Mouse (Mus musculus) heart, embryonic 11.5 days (tissue): Measurements from ENCODE around the gene Zcwpw1. TPM values are rescaled to one million over a fixed set of nuclear protein-coding genes. Genes with fewer than 3 reads are reported as not detected.
A peak's percentile ranks its signal among the peaks of the same experiment; 100 is the strongest.

Experiments used
- ATAC-seq: fragments of 200-750 bp; cut with Nextera tagmentation; replicated peaks from 2 replicates; pipeline ENCODE4 v1.8.0; 2017; ENCODE audit warnings: moderate library complexity; ENCODE audit not compliant: insufficient number of reproducible peaks, low FRiP score, low TSS enrichment
- H3K27ac ChIP-seq: fragments of 300-500 bp; sonication (generic); 2 replicates; pipeline ENCODE4 v1.5.1; 2014; ENCODE audit warnings: mild to moderate bottlenecking, low read depth, low read length
- H3K27me3 ChIP-seq: fragments of 300-500 bp; sonication (generic); 2 replicates; pipeline ENCODE4 v1.6.1; 2014; ENCODE audit warnings: mild to moderate bottlenecking, low read length, mixed read lengths; ENCODE audit not compliant: control insufficient read depth, insufficient read depth
- H3K36me3 ChIP-seq: fragments of 300-500 bp; sonication (generic); 2 replicates; pipeline ENCODE4 v1.6.1; 2014; ENCODE audit warnings: mild to moderate bottlenecking, low read length, moderate library complexity, mixed read lengths; ENCODE audit not compliant: control insufficient read depth, insufficient read depth
- H3K4me1 ChIP-seq: fragments of 300-500 bp; sonication (generic); 2 replicates; pipeline ENCODE4 v1.6.1; 2014; ENCODE audit warnings: low read length; ENCODE audit not compliant: control insufficient read depth, insufficient read depth
- H3K4me2 ChIP-seq: fragments of 300-500 bp; sonication (generic); 2 replicates; pipeline ENCODE4 v1.6.1; 2014; ENCODE audit warnings: mild to moderate bottlenecking, moderate library complexity
- H3K4me3 ChIP-seq: fragments of 300-500 bp; sonication (generic); 2 replicates; pipeline ENCODE4 v1.5.1; 2014; ENCODE audit warnings: low read depth, low read length
- H3K9ac ChIP-seq: fragments of 300-500 bp; sonication (generic); 2 replicates; pipeline ENCODE4 v1.6.1; 2014; ENCODE audit warnings: mild to moderate bottlenecking, low read depth, low read length, moderate library complexity
- H3K9me3 ChIP-seq: fragments of 300-500 bp; sonication (generic); replicated peaks from 2 replicates; pipeline ENCODE4 v1.6.1; 2016; ENCODE audit warnings: low read length; ENCODE audit not compliant: control insufficient read depth
- WGBS: fragments of 180-500 bp; shearing (Covaris S2); extraction: QIAGEN DNeasy Blood & Tissue Kit; methylation state at CpG from one replicate; pipeline ENCODE4 v1.1.7; 2014; ENCODE audit not compliant: insufficient replicate concordance; 5-methylcytosine and 5-hydroxymethylcytosine counted together
- polyA plus RNA-seq: library from polyadenylated mRNA; unstranded; fragments of >200 nt; fragmentation: Nextera tagmentation; extraction: Ambion mirVana; gene quantifications from 2 replicates; pipeline ENCODE4 v1.2.1, GENCODE M21; 2014

Zcwpw1 gene
- polyA plus RNA-seq, 1 experiment from 2014 or later = 13.7 TPM

DNA sequence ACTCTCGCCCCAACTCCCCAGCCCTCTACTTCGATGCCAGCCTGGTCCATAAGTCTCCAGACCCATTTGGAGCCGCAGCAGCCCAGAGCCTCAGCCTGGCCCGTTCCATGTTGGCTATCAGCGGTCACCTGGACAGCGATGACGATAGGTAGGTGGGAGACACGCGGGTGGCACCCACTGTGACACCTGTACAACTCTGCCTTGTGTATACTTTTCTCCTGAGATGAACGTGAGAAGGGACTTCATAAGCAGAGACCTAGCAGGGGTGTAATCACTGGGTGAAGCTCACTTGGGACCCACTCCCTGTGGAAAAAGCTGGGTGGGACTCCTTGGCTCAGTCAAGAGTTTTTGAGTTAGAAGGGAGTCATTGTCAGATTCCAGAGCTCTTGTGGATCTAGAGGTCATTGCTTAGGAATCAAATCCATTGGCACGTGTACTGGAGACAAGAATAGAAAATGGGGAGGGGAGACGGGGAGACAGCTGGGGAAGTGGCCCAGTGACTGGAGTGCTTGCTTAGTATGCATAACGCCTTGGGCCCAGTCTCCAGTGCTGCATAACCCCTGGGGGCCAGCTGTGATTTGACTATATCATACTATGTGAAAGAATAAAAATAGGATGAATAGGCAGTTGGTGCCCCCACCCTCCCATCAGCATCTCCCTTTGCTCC, 36.2 kb upstream of the Zcwpw1 start:
- H3K4me3 ChIP-seq = no peak overlapping the region
- no peak for ATAC-seq
- no peak overlapping the region for H3K4me2 ChIP-seq
- H3K9ac ChIP-seq = 0 out of 2 replicates have a peak overlapping the region, but pooled peaks have one; percentile 24
- 81% methylated on average over 13 of the region's 13 CpGs for WGBS
- peak overlapping the region; percentile 79 for H3K27ac ChIP-seq
- peaks cover 55% of the 10 kb centered on the region for H3K4me1 ChIP-seq
- peaks cover 22% of the 10 kb centered on the region for H3K36me3 ChIP-seq
- H3K9me3 ChIP-seq = no peaks in the 10 kb centered on the region
- no peaks in the 10 kb centered on the region for H3K27me3 ChIP-seq

DNA sequence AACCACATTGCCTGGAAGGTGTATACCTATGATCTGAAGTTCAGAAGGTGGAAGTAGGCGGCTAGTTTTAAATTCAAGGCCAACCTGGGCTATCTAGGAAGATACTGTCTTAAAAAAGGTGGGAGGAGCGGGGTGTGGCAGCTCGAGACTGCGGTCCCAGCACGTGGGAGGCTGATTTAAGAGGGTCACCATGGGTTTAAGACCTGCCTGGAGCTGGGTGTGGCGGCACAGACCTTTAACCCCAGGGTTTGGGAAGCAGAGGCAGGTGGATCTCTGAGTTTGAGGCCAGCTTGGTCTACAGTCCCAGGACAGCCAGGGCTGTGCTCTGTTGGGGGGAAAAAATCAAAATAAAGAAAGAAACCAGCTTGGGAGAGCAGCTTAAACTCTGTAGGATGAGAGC, 35.6 kb upstream of the Zcwpw1 start:
- Histone ChIP-seq H3K9me3 (no peaks in the 10 kb centered on the region), H3K4me3 (no peak overlapping the region), H3K27me3 (no peaks in the 10 kb centered on the region), H3K4me2 (no peak overlapping the region), H3K27ac (no peak overlapping the region), H3K36me3 (peaks cover 22% of the 10 kb centered on the region), H3K9ac (no peak overlapping the region), H3K4me1 (peaks cover 60% of the 10 kb centered on the region)
- WGBS = 88% methylated on average over 6 of the region's 6 CpGs
- no peak for ATAC-seq

DNA sequence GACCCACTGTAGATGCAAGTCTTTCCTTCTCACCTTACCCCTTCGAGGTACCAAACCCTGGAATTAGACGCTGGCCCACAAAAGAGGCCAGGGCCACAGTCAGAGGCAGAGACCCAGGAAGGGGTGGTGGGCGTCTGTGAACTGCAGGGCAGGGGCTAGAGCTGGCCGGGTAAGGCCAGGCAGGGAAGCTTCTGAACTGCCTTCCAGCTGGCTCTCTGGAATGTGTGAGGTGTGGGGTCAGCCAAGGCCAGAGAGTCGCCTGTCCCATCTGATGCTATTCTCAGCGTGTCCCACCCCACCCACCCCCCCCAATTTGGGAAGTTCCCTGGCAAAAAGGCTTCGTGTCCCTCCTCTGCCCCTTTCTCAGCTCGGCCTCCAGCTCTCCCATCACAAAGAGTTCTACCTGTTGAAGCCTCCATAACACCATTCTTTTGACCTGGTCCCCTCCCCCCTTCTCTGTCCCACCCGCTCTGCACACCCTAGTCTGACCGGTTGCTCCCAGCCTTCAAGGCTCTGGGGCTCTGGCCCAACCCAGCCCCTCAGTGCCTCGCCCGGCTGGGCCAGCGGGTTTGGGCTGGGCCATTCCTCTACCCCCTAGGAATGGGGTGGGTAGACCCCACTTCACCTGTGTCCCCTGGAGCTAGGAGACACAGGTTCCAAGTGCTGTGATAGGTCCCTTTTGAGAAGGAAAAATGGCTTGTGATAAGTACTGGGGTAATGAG, 34.3 kb upstream of the Zcwpw1 start:
- H3K4me3 ChIP-seq = 0 out of 2 replicates have a peak overlapping the region, but pooled peaks have one; percentile 2
- peak overlapping the region; percentile 27 for H3K4me2 ChIP-seq
- H3K27me3 ChIP-seq = no peaks in the 10 kb centered on the region
- WGBS = 61% methylated on average over 13 of the region's 13 CpGs
- peaks cover 27% of the 10 kb centered on the region for H3K36me3 ChIP-seq
- H3K9ac ChIP-seq = no peak overlapping the region
- H3K4me1 ChIP-seq = peaks cover 57% of the 10 kb centered on the region
- ATAC-seq = no peak
- H3K9me3 ChIP-seq = no peaks in the 10 kb centered on the region
- H3K27ac ChIP-seq = no peak overlapping the region

DNA sequence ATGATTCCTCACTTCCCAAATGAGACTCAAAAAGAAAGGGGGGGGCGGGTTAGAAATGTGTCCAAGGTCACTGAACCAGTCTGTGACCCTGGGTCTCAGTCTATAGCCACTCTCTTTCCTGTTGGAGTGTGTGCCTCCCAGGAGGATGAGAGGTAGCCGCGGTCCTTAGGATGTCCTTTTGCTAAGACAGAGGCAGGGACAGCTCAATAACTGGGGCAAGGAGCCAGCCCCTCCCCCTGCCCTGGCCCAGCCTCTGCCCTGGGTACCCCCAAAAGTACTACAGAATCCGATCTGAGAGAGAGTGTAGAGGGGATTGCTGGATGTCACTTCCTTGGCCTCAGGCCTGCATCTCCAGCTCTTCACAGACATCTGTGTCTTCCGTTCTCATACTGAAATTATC, 32.2 kb upstream of the Zcwpw1 start:
- H3K27ac ChIP-seq = 0 out of 2 replicates have a peak overlapping the region, but pooled peaks have one; percentile 3
- H3K4me2 ChIP-seq = no peak overlapping the region

DNA sequence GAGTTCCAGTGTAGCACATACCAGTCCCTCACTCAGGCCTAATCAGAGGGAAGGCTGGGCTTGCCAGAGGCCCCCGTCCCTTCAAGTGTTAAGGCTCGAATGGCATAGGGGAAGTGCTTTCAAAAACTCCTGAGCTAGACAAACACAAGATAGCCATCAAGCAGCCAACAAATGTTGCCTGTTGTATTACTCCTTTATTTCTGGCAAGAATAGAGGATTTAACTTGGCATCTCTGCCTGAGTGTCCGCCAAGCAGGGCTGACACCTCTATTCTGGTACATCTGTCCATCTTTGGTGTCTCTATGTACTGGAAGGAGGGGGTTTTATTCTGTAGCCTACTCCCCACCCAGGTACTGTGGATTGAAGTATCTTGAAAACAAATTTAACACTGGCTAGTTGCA, 31.5 kb upstream of the Zcwpw1 start:
- no peak overlapping the region for H3K9ac ChIP-seq
- no peaks in the 10 kb centered on the region for H3K9me3 ChIP-seq
- no peak overlapping the region for H3K4me2 ChIP-seq
- WGBS = 56% methylated on average over 3 of the region's 3 CpGs
- no peak overlapping the region for H3K4me3 ChIP-seq
- H3K4me1 ChIP-seq = peaks cover 42% of the 10 kb centered on the region
- no peaks in the 10 kb centered on the region for H3K27me3 ChIP-seq
- no peak overlapping the region for H3K27ac ChIP-seq
- H3K36me3 ChIP-seq = peaks cover 38% of the 10 kb centered on the region
- ATAC-seq = no peak

More for the DNA sequence above, 32.2 kb upstream of the Zcwpw1 start:
- Histone ChIP-seq H3K9ac (no peak overlapping the region), H3K4me3 (no peak overlapping the region), H3K36me3 (peaks cover 39% of the 10 kb centered on the region), H3K27me3 (no peaks in the 10 kb centered on the region), H3K4me1 (peaks cover 48% of the 10 kb centered on the region), H3K9me3 (no peaks in the 10 kb centered on the region)
- no peak for ATAC-seq
- 81% methylated on average over 5 of the region's 5 CpGs for WGBS

DNA sequence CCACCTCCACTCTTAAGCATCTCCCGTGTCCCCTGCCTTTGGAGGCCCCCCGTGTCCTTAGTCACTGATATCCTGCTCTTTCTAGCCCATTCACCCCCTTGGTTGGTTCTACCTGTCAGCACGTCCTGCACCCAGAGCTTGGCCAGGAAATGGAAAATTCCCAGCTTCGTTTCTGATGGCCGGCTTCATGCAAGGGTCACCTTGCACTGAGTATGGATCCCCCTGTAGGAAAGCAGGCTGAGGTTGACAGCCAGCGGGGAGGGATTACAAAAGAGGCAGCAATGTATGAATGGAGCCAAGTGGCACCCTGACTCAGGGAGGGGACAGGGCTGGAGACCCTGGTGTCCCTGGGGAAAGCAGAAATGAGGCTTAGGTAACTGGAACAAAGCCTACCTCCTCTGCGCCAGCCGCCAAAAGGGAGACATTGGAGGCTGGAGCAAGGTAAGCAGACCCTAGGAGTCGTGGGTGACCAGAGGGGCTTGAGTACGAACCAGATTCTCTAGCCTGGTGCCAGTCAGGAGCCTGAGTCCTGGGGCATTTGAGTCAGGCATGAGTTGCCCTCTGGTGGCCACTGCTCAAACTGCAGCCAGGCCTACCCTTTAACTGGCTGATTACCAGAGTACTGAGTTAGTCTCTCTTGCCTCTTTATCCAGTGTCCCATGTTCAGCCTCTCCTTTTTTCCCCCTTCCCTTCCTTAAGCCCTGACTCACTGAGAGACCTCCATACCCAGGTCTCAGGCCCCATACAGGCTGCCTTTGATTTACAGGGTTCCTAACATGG, 30.5 kb upstream of the Zcwpw1 start:
- Histone ChIP-seq H3K4me2 (no peak overlapping the region), H3K9me3 (no peaks in the 10 kb centered on the region), H3K4me1 (peaks cover 34% of the 10 kb centered on the region), H3K27me3 (no peaks in the 10 kb centered on the region), H3K36me3 (peaks cover 32% of the 10 kb centered on the region), H3K4me3 (no peak overlapping the region), H3K27ac (no peak overlapping the region), H3K9ac (no peak overlapping the region)
- 30% methylated on average over 10 of the region's 10 CpGs for WGBS
- ATAC-seq = peak; percentile 44; the same call in 1 of the 2 replicates

DNA sequence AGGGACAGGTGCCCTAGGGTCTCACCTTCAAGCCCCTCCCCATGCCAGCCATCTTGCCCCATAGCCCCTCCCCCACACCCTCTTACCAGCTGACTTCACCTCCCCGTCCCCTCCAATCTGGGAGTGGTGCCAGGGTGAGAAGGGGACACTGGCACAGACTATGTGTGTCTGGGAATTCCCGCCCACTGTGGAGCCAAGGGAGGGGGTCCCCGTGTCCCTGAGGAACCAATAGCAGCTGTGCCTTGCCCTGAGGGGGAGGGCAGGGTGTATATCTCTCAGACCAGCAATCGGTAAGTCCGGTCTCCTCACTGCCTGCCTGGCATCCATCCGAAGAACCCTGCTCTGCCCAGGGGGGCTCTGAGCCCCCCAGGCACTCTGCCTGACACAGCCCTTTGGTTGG, 29.7 kb upstream of the Zcwpw1 start:
- no peak overlapping the region for H3K9ac ChIP-seq
- H3K4me3 ChIP-seq = no peak overlapping the region
- no peak overlapping the region for H3K4me2 ChIP-seq
- no peaks in the 10 kb centered on the region for H3K27me3 ChIP-seq
- 81% methylated on average over 6 of the region's 6 CpGs for WGBS
- H3K4me1 ChIP-seq = peaks cover 27% of the 10 kb centered on the region
- H3K27ac ChIP-seq = no peak overlapping the region
- no peak for ATAC-seq
- H3K36me3 ChIP-seq = peaks cover 29% of the 10 kb centered on the region
- H3K9me3 ChIP-seq = no peaks in the 10 kb centered on the region

DNA sequence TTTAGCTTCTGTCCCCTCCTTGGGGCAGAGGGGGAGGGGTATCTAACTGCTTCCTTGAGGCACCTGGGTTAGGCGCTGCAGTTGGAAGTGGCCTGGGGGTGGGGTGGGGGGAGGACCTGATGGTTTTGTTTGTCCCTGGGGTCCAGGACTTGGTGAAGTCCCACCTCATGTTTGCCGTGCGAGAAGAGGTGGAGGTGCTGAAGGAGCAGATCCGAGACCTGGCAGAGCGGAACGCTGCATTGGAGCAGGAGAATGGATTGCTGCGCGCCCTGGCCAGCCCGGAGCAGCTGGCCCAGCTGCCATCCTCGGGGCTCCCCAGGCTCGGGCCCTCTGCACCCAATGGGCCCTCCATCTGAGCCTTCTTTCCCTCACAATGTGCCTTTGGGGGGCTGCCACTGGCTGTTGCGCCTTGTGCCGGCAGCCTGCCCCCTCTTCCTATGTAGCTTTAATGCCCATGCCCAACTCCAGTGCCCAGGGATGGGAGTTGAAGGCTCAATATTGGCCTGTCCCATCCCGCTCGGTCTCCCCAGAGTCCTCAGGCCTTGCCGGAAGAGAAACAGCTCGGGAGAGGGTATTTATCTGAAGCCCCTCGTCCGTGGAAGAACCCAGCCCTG, 28.6 kb upstream of the Zcwpw1 start:
- H3K9ac ChIP-seq = no peak overlapping the region
- H3K9me3 ChIP-seq = no peaks in the 10 kb centered on the region
- H3K27ac ChIP-seq = no peak overlapping the region
- peaks cover 21% of the 10 kb centered on the region for H3K4me1 ChIP-seq
- 86% methylated on average over 19 of the region's 19 CpGs for WGBS
- H3K36me3 ChIP-seq = peaks cover 27% of the 10 kb centered on the region
- no peak overlapping the region for H3K4me3 ChIP-seq
- ATAC-seq = no peak
- H3K27me3 ChIP-seq = no peaks in the 10 kb centered on the region
- no peak overlapping the region for H3K4me2 ChIP-seq
